Mouse (Mus musculus) adrenal gland, adult 2 months (tissue): ENCODE results near the gene Bicral. TPM values are rescaled to one million over a fixed set of nuclear protein-coding genes. Genes with fewer than 3 reads are reported as not detected.
"Not testable (repeated sequence)": the region's sequence is repeated elsewhere in the genome, so short reads cannot be mapped to it uniquely, and the experiment has no call there.

Source experiments
- DNase-seq: peaks from one replicate; pipeline ENCODE4 v3.0.0; 2021
- polyA plus RNA-seq: library from polyadenylated mRNA; depleted of rRNA; stranded (reverse); fragments of >200 nt; gene quantifications from 2 replicates; pipeline ENCODE4 v1.2.3, GENCODE M21; 2012
- total RNA-seq, 2 experiments: library from RNA; stranded (reverse); gene quantifications; 2 replicates each; pipeline ENCODE4 v1.2.3; 2021

Gene Bicral
- total and polyA plus RNA-seq, 3 experiments, result 7.7 to 25.1 (median 22.6) TPM

DNA sequence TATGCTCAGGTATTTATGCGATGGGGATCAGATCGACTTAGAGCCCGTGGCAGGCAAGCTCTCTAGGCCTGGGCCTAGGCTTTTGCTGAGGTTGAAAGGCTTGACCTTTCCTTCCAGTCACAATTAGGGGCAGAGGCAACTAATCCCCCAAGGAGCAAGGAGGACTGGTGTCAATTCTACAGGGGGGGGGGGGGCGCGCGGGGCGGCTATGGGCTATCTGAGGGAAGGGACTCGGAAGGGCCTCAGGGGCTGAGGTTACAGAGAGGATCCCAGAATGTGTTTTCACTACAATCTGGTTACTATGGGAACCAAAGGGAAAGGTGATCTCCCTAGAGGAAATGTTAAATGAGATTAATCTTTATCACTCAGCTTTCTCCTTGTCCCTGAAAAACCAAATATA, 60.9 kb downstream of the Bicral start:
- DNase-seq, result no peak

- no peak for DNase-seq
These were observed 61.5 kb downstream of the Bicral start for GRCm38 (mm10) chr17:46796743-46797142.

- no peak for DNase-seq
These were observed 65.3 kb downstream of the Bicral start for GRCm38 (mm10) chr17:46792963-46793362.

DNA sequence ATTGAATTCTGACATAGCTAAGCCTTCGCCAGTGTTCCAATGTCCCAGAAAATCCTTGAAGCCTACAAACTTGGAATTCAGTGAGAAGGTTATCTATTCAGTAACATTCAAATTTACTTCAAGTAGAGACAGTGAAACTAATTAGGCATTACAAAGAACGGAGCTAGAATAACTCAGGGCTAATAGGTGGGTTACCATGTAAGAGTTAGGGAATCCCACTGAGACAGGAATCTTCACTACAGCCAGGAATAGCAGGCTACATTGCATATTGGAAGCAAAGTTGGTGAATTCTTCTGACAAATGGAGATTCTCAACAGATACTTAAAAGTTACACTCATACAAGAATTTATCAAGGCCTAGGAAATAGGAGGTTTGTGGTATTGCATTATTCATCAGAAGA, 70.3 kb downstream of the Bicral start:
- DNase-seq, result not testable (repeated sequence)

DNA sequence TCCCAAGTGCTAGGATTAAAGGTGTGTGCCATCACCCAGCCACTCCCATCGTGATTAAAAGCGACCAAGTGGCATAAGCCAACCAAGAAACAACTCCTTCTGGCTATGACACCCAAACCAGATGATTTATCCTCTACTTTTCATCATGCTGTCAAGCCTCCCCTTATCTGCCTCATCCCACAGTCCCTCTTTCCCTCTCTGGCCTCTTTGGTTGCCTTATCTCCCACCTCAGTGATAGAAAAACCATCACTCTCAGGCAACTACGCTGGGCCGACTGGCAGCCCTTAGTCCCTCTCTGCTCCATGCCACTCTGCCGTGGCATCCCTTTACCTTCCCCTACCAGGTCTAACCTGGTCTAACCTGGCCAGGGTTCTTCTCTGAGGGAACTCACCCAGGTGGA, 71.3 kb downstream of the Bicral start:
- no peak for DNase-seq

- DNase-seq, result no peak
These were observed 75.1 kb downstream of the Bicral start for GRCm38 (mm10) chr17:46783222-46783565.

DNA sequence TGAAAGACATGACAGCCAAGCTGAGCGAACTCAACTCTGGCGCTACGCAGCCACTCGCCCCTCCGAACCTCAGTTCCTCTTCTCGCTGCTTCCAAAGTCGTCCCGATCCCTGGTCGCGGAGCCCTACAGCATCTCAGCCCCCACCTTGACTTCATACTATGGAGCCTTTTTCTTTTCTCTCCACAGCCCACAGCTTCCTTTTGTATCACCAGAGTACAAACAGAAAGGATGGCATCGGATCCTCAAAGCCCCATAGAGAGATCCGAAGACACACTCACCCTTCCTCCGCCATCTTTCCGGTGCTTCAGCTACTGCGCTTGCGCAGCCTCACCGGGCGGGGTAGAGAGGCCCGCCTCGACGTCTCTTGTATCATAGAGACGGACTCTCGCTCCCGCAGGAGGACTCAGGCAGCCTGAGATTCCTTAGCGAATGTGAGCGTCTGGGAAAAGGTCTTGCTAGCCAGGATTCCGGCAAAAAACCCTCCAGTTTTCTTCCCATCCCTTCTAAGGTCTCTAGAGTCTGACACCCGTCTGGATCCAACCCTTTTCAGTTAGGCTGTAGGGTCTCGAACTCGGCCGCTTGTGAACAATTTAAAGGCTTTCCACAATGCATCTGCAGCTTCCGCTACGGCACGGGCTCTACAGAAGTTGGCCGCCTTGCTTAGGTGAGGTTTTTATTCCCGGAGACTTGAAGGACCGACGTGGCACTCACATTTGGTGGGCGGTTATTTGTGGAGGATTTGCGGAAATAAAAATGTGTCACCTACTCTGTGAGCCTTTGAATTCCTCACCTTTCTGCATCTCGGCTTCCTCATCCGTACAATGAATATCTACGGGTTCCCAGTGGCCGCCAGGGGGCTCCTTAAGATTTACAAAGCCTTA, 75.7 kb downstream of the Bicral start, which contains the start of gene Rpl7l1:
Rpl7l1 (minus strand) TSS at position 332 of the 881 bp plus-strand sequence.
- DNase-seq, result peak; percentile 94

- no peak for DNase-seq
These were observed 76.4 kb downstream of the Bicral start for GRCm38 (mm10) chr17:46781876-46782275.

- DNase-seq, result no peak
These were observed 82.2 kb downstream of the Bicral start for GRCm38 (mm10) chr17:46776087-46776486.

DNA sequence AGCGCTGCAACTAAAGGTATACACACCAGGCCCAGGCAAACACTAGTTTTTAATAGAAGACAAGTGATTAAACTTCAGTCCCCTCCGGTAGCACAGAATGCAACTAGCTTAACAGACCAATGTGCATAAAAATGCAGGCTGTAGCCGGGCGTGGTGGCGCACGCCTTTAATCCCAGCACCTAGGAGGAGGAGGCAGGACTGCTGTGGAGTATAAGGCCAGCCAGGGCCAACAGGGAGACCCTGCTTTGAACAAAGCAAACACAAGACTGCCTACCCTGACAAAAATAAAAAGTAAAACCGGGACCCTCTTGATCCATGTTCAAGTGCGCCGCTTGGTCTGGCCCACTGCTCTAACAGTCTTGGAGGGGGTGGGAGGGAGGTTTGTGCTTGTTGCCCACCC, 83.2 kb downstream of the Bicral start:
- DNase-seq, result no peak

GRCm38 (mm10) chr17:46774131-46774472, 84.2 kb downstream of the Bicral start:
- no peak for DNase-seq

DNA sequence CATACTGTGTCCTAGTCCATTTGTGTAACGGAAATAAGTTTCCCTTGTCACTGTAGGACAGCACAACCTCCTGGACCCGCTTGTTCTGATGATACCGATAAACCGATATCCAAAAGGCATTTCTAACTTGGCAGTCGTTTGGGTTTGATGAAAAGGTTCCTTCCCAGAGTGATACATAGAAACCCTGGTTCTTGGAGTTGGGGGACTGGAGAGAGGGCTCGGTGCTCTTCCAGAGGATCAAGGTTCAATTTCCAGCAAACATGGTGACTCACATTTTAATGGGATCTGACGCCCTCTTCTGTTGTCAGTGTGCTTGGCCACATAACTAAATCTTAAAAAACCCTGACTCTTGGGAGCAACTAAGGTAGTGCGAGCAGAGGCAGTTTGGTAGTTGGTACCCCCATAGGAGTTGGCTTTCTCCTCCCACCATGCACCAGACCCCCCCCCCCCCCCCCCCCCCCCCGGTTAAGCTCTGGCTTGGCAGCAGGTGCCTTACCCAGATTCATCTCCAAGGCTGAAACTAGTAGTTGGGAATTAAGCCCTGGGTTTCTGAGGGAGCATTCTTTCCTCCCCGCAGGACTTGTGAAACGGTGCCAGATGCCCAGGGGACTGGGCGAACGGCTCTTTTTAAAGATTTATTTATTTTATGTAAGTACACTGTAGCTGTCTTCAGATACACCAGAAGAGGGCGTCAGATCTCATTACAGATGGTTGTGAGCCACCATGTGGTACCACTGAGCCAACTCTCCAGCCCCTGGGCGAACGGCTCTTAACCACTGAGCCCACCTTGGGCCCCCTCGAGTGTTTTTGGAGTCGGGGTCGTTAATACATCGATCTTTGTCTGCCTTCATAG, 84.8 kb downstream of the Bicral start:
- no peak for DNase-seq

DNA sequence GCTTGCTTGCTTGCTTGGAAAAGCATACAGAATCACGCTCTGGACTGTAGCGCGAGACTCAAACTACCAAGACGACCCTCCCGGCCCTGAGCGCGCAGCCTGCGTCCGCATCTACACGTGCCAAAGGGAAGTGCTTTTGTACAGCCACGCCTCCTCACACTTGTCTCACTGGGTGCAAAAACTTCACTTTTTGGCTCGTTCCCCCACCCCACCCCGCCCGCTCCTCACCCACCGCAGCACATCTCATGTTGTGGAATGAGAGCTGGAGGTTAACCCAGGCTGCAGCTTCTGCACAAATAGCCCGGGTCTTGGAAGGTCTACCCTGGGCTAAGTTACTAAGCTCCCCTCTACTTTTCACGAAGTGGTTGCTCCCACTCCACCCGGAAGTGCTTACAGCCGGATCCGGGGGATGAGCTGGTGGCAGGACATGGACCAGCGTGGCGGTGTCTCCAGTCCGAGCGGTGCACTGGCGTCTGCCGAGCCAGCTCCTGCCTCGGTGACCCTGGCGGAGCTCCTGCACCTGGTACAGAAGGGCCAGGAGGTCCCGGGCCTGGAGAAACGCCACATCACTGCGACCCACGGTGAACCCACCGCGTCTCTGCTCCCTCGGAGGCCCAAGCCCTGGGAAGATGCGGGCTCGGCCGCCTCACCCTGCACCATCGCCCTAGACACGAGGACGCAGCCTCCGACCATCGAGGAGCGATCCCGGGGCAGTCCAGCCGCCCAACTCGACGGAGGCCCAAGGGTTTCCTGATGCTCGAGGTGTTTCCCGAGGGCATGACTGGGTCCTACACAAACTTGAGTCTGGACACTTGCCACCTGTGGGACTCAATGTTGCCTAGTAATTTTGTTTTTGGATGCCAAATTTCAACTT, 85.6 kb downstream of the Bicral start, which contains the start of gene 2310039H08Rik:
2310039H08Rik (plus strand) TSS at position 232 of the 874 bp plus-strand sequence.
- peak; percentile 91 for DNase-seq

DNA sequence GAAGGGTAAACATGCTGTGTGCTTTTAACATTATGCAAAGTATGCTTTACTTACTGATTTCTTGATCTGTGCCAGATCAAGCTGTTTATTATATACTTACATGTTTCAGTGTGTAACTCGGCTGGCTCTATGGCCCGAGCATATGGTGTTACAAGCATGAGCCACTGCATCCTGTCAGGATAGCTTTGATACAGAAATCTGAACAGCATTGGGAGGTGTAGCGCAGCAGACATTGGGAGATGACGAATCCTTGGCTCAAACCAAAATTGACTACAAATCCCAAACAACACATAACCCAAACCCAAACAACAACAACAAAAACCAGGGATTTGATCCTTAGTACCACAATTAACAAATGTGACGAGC, 86.3 kb downstream of the Bicral start:
- no peak for DNase-seq

DNA sequence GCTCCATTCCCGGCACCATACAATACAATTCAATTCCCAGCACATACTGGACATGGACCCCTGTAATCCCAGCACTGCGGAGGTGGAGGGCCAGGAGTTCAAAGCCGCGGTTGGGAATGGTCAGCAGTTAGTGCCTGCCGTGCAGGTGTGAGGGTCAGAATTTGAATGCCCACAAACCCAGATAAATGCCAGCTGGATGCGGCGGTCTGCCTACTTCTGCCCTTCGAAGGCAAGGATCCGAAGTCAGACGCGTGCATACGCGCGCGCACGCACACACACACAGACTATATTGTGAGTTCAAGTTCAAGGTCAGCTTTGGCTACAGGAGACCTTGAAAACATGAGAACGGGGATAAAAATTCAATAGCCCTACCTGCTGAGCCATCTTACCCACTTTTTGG, 86.7 kb downstream of the Bicral start:
- no peak for DNase-seq

- no peak for DNase-seq
These were observed 87.3 kb downstream of the Bicral start for GRCm38 (mm10) chr17:46771025-46771424.

GRCm38 (mm10) chr17:46770546-46770945, 87.7 kb downstream of the Bicral start:
- DNase-seq, result no peak

- no peak for DNase-seq
These were observed 90.4 kb downstream of the Bicral start for GRCm38 (mm10) chr17:46767868-46768267.

DNA sequence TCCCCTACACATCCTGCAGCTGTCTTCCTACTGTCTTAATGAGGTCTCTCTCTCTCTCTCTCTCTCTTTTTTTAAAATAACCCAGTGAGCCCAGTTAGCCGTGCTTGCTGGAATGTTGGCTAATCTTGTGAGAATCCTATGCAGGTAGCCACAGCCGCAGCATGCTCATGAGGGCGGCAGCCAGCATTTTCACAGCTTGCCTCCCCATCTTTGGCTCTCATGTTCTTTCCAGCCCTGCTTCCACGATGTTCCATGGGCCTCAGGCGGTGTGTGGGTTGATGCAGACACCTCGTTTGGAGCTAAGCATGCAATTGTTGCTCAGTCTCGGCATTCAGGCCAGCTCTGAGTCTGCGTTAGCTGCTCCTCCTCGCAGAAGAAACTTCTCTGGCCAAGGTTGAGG, 93.4 kb downstream of the Bicral start:
- not testable (repeated sequence) for DNase-seq

- no peak for DNase-seq
These were observed 94.7 kb downstream of the Bicral start, which contains the start of gene Ptcra for GRCm38 (mm10) chr17:46763544-46763943. Gene Ptcra (minus strand): TSS chr17:46763712.

- no peak for DNase-seq
These were observed 99.5 kb downstream of the Bicral start for GRCm38 (mm10) chr17:46758753-46759152.
